Mouse (Mus musculus): ENCODE results near the gene Prkd3. TPM values are rescaled to one million over a fixed set of nuclear protein-coding genes. Genes with fewer than 3 reads are reported as not detected.

The Prkd3 gene
- polyA plus RNA-seq, 1 experiment from 2014 or later = 24.1 TPM

- no peaks in the 10 kb centered on the region; the same call in 1 of the 2 replicates for H3K36me3 ChIP-seq (ENCODE audit: insufficient read depth, low read length)
- H3K4me2 ChIP-seq (replicated peaks; ENCODE audit: low read depth, low read length) = no peak overlapping the region
- H3K27ac ChIP-seq (ENCODE audit: low read length) = no peak overlapping the region
- H3K9me3 ChIP-seq (ENCODE audit: low read length) = no peaks in the 10 kb centered on the region
- WGBS = 61% methylated on average over 10 of the region's 10 CpGs
- H3K9ac ChIP-seq (replicated peaks; ENCODE audit: low read depth) = no peak overlapping the region
- TF ChIP-seq CTCF (IDR thresholded peaks at IDR 0.05) = no peak
- TF ChIP-seq EP300 (IDR thresholded peaks at IDR 0.05) = no peak
- no peak overlapping the region for H3K4me3 ChIP-seq (ENCODE audit: low read depth, low read length)
- no peaks in the 10 kb centered on the region for H3K27me3 ChIP-seq (replicated peaks; ENCODE audit: insufficient read depth, low read length)
- H3K4me1 ChIP-seq (ENCODE audit: insufficient read depth, low read depth, low read length) = peaks cover 11% of the 10 kb centered on the region; the same call in 1 of the 2 replicates
- ATAC-seq (no peak), DNase-seq (ENCODE audit: low spot score) (no peak)
Observed at GRCm38 (mm10) chr17:79015831-79016230, 4.8 kb downstream of the Prkd3 start.

GRCm38 (mm10) chr17:79014911-79015685 lies 5.5 kb downstream of the Prkd3 start:
- 62% methylated on average over 2 of the region's 2 CpGs for WGBS
- Histone ChIP-seq H3K4me2 (replicated peaks; ENCODE audit: low read depth, low read length) (no peak overlapping the region), H3K9me3 (ENCODE audit: low read length) (no peaks in the 10 kb centered on the region), H3K27ac (ENCODE audit: low read length) (no peak overlapping the region), H3K27me3 (replicated peaks; ENCODE audit: insufficient read depth, low read length) (no peaks in the 10 kb centered on the region), H3K4me3 (ENCODE audit: low read depth, low read length) (no peak overlapping the region), H3K4me1 (ENCODE audit: insufficient read depth, low read depth, low read length) (peaks cover 11% of the 10 kb centered on the region; the same call in 1 of the 2 replicates), H3K9ac (replicated peaks; ENCODE audit: low read depth) (no peak overlapping the region), H3K36me3 (ENCODE audit: insufficient read depth, low read length) (no peaks in the 10 kb centered on the region; the same call in 1 of the 2 replicates)
- DNase-seq (ENCODE audit: low spot score) (no peak), ATAC-seq (no peak)
- TF ChIP-seq EP300 (IDR thresholded peaks at IDR 0.05) = no peak
- no peak for TF ChIP-seq CTCF (IDR thresholded peaks at IDR 0.05)

GRCm38 (mm10) chr17:79013625-79014024 lies 7.0 kb downstream of the Prkd3 start:
- Histone ChIP-seq H3K9me3 (ENCODE audit: low read length) (no peaks in the 10 kb centered on the region), H3K36me3 (ENCODE audit: insufficient read depth, low read length) (no peaks in the 10 kb centered on the region; the same call in 1 of the 2 replicates), H3K4me2 (replicated peaks; ENCODE audit: low read depth, low read length) (no peak overlapping the region), H3K27me3 (replicated peaks; ENCODE audit: insufficient read depth, low read length) (no peaks in the 10 kb centered on the region), H3K9ac (replicated peaks; ENCODE audit: low read depth) (no peak overlapping the region), H3K4me1 (ENCODE audit: insufficient read depth, low read depth, low read length) (peaks cover 7% of the 10 kb centered on the region; the same call in 1 of the 2 replicates), H3K27ac (ENCODE audit: low read length) (no peak overlapping the region), H3K4me3 (ENCODE audit: low read depth, low read length) (no peak overlapping the region)
- 63% methylated on average over 2 of the region's 2 CpGs for WGBS
- TF ChIP-seq CTCF (IDR thresholded peaks at IDR 0.05) = no peak
- no peak for TF ChIP-seq EP300 (IDR thresholded peaks at IDR 0.05)
- DNase-seq (ENCODE audit: low spot score) = no peak
- no peak for ATAC-seq

- Histone ChIP-seq H3K4me2 (replicated peaks; ENCODE audit: low read depth, low read length) (no peak overlapping the region), H3K9me3 (ENCODE audit: low read length) (no peaks in the 10 kb centered on the region), H3K4me3 (ENCODE audit: low read depth, low read length) (no peak overlapping the region), H3K36me3 (ENCODE audit: insufficient read depth, low read length) (no peaks in the 10 kb centered on the region), H3K27ac (ENCODE audit: low read length) (no peak overlapping the region), H3K27me3 (replicated peaks; ENCODE audit: insufficient read depth, low read length) (no peaks in the 10 kb centered on the region), H3K9ac (replicated peaks; ENCODE audit: low read depth) (no peak overlapping the region), H3K4me1 (ENCODE audit: insufficient read depth, low read depth, low read length) (no peaks in the 10 kb centered on the region; the same call in 1 of the 2 replicates)
- TF ChIP-seq EP300 (IDR thresholded peaks at IDR 0.05) (no peak), CTCF (IDR thresholded peaks at IDR 0.05) (no peak)
- ATAC-seq = no peak
- no peak for DNase-seq (ENCODE audit: low spot score)
- 84% methylated on average over 4 of the region's 4 CpGs for WGBS
Observed at GRCm38 (mm10) chr17:78999745-79000270, 20.8 kb downstream of the Prkd3 start.

GRCm38 (mm10) chr17:78999189-78999588 lies 21.4 kb downstream of the Prkd3 start:
- H3K4me3 ChIP-seq (ENCODE audit: low read depth, low read length) = no peak overlapping the region
- TF ChIP-seq CTCF (IDR thresholded peaks at IDR 0.05) = no peak
- H3K9me3 ChIP-seq (ENCODE audit: low read length) = no peaks in the 10 kb centered on the region
- ATAC-seq (no peak), DNase-seq (ENCODE audit: low spot score) (no peak)
- H3K27me3 ChIP-seq (replicated peaks; ENCODE audit: insufficient read depth, low read length) = no peaks in the 10 kb centered on the region
- peaks cover 3% of the 10 kb centered on the region; the same call in 1 of the 2 replicates for H3K4me1 ChIP-seq (ENCODE audit: insufficient read depth, low read depth, low read length)
- H3K27ac ChIP-seq (ENCODE audit: low read length) = no peak overlapping the region
- H3K36me3 ChIP-seq (ENCODE audit: insufficient read depth, low read length) = no peaks in the 10 kb centered on the region
- H3K9ac ChIP-seq (replicated peaks; ENCODE audit: low read depth) = no peak overlapping the region
- 94% methylated on average over 3 of the region's 3 CpGs for WGBS
- no peak overlapping the region for H3K4me2 ChIP-seq (replicated peaks; ENCODE audit: low read depth, low read length)

DNA sequence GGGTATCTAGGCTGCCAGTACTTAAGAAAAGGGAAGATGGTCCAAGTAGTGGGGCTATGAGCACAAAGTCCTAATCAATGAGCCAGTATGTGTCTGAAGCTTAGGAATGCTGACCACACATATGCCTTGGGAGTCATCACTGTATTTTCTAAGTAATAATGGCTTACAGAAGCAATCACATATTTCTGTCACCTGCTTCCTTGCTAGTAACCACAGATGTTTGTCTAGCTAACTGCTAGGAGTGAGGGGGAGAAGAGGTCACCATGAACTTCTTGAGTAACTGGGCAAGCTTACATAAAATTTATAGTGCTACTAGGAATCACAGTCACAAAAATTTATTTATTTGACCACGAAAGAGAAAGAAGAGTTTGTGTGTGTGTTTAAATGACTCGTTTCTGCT lies 22.5 kb downstream of the Prkd3 start:
- Histone ChIP-seq H3K9ac (replicated peaks; ENCODE audit: low read depth) (no peak overlapping the region), H3K36me3 (ENCODE audit: insufficient read depth, low read length) (no peaks in the 10 kb centered on the region), H3K4me2 (replicated peaks; ENCODE audit: low read depth, low read length) (no peak overlapping the region), H3K27me3 (replicated peaks; ENCODE audit: insufficient read depth, low read length) (no peaks in the 10 kb centered on the region), H3K27ac (ENCODE audit: low read length) (no peak overlapping the region), H3K4me3 (ENCODE audit: low read depth, low read length) (no peak overlapping the region), H3K9me3 (ENCODE audit: low read length) (no peaks in the 10 kb centered on the region), H3K4me1 (ENCODE audit: insufficient read depth, low read depth, low read length) (peaks cover 3% of the 10 kb centered on the region; the same call in 1 of the 2 replicates)
- TF ChIP-seq CTCF (IDR thresholded peaks at IDR 0.05) (no peak), EP300 (IDR thresholded peaks at IDR 0.05) (no peak)
- ATAC-seq = no peak
- WGBS = 78% methylated on average over 2 of the region's 2 CpGs
- DNase-seq (ENCODE audit: low spot score) = no peak
